Mouse (Mus musculus) heart, postnatal 0 days (tissue): ENCODE measurements around the gene Rhbdl1. TPM values are rescaled to one million over a fixed set of nuclear protein-coding genes. Genes with fewer than 3 reads are reported as not detected.

ENCODE experiments used
- ATAC-seq: fragments of 200-750 bp; cut with Nextera tagmentation; 2 replicates; pipeline ENCODE4 v1.8.0; 2017; ENCODE audit warnings: low read depth, moderate number of reproducible peaks, moderate library complexity; ENCODE audit not compliant: insufficient read depth
- DNase-seq: peaks from one replicate; pipeline ENCODE4 v3.0.0-alpha.2; 2016; ENCODE audit warnings: low spot score
- H3K27ac ChIP-seq: fragments of 300-500 bp; sonication (generic); 2 replicates; pipeline ENCODE4 v1.5.1; 2014; ENCODE audit warnings: low read depth, mild to moderate bottlenecking
- H3K27me3 ChIP-seq: fragments of 300-500 bp; sonication (generic); 2 replicates; pipeline ENCODE4 v1.6.1; 2014; ENCODE audit warnings: low read length, mixed read lengths; ENCODE audit not compliant: control insufficient read depth, insufficient read depth
- H3K36me3 ChIP-seq: fragments of 300-500 bp; sonication (generic); replicated peaks from 2 replicates; pipeline ENCODE4 v1.6.1; 2014; ENCODE audit warnings: low read length, mixed read lengths; ENCODE audit not compliant: control insufficient read depth, insufficient read depth
- H3K4me1 ChIP-seq: fragments of 300-500 bp; sonication (generic); 2 replicates; pipeline ENCODE4 v1.6.1; 2014; ENCODE audit warnings: antibody characterized with exemption; ENCODE audit not compliant: control insufficient read depth, insufficient read depth
- H3K4me2 ChIP-seq: fragments of 300-500 bp; sonication (generic); 2 replicates; pipeline ENCODE4 v1.6.1; 2014; ENCODE audit warnings: low read depth, mild to moderate bottlenecking, low read length, moderate library complexity
- H3K4me3 ChIP-seq: fragments of 300-500 bp; sonication (generic); 2 replicates; pipeline ENCODE4 v1.5.1; 2014; ENCODE audit warnings: low read depth, low read length
- H3K9ac ChIP-seq: fragments of 300-500 bp; sonication (generic); replicated peaks from 2 replicates; pipeline ENCODE4 v1.6.1; 2014; ENCODE audit warnings: low read depth, low read length, mixed read lengths
- H3K9me3 ChIP-seq: fragments of 300-500 bp; sonication (generic); replicated peaks from 2 replicates; pipeline ENCODE4 v1.6.1; 2016; ENCODE audit warnings: low read length; ENCODE audit not compliant: control insufficient read depth
- CTCF ChIP-seq: IDR thresholded peaks from 2 replicates; pipeline ENCODE4 v1.5.1; 2016; ENCODE audit warnings: antibody characterized with exemption, control low read depth, low read depth
- EP300 ChIP-seq: IDR thresholded peaks from 2 replicates; pipeline ENCODE4 v1.6.1; 2016; ENCODE audit warnings: antibody characterized with exemption, low read depth
- WGBS: fragments of 180-500 bp; shearing (Covaris S2); extraction: QIAGEN DNeasy Blood & Tissue Kit; methylation state at CpG from one replicate; pipeline ENCODE4 v1.1.7; 2014; 5-methylcytosine and 5-hydroxymethylcytosine counted together
- polyA plus RNA-seq: library from polyadenylated mRNA; unstranded; fragments of >200 nt; fragmentation: Nextera tagmentation; extraction: Ambion mirVana; gene quantifications from 2 replicates; pipeline ENCODE4 v1.2.1, GENCODE M21; 2015
- total RNA-seq: library from RNA; depleted of rRNA; stranded (reverse); fragments of >200 nt; gene quantifications from 2 replicates; pipeline ENCODE4 v1.2.3, GENCODE M21; 2014; ENCODE audit warnings: low replicate concordance

Rhbdl1 gene
- total and polyA plus RNA-seq, 2 experiments from 2014 or later: 2.2 to 2.3 TPM

DNA sequence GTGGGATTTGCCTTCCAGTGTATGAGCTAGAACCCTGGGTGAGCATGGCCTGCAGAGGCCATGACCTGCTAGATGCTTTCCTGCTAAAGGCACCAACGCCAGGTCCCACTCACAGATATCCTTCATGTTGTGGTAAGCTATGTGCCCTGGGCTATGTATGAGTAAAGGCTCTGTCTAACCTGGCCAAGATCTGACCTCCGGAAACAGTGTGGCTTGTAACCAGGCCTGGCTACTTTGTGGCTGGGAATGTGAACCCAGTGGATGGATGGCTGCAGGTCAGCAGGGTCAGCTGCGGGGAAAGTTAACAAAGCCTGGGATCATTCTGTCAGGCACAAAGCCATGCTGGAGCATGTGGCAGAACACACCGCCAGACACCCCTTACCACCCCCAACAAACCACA is 44.6 kb upstream of the Rhbdl1 start:
- no peak for ATAC-seq
- Histone ChIP-seq H3K4me1 (no peaks in the 10 kb centered on the region), H3K9me3 (no peaks in the 10 kb centered on the region), H3K4me3 (no peak overlapping the region), H3K27ac (no peak overlapping the region), H3K9ac (no peak overlapping the region), H3K4me2 (no peak overlapping the region), H3K36me3 (peaks cover 25% of the 10 kb centered on the region), H3K27me3 (no peaks in the 10 kb centered on the region)
- no peak for DNase-seq
- 66% methylated on average over 4 of the region's 4 CpGs for WGBS
- no peak for TF ChIP-seq EP300
- TF ChIP-seq CTCF: no peak

- no peak overlapping the region for H3K4me2 ChIP-seq
- no peaks in the 10 kb centered on the region for H3K27me3 ChIP-seq
- H3K4me1 ChIP-seq: peaks cover 5% of the 10 kb centered on the region; the same call in 1 of the 2 replicates
- TF ChIP-seq EP300: no peak
- no peak for TF ChIP-seq CTCF
- DNase-seq: no peak
- ATAC-seq: no peak
- WGBS: 25% methylated on average over 5 of the region's 5 CpGs
- H3K9me3 ChIP-seq: no peaks in the 10 kb centered on the region
- H3K4me3 ChIP-seq: no peak overlapping the region
- H3K36me3 ChIP-seq: peaks cover 25% of the 10 kb centered on the region
- H3K27ac ChIP-seq: no peak overlapping the region
- no peak overlapping the region for H3K9ac ChIP-seq
These were observed 44.0 kb upstream of the Rhbdl1 start for GRCm38 (mm10) chr17:25880913-25881641.

DNA sequence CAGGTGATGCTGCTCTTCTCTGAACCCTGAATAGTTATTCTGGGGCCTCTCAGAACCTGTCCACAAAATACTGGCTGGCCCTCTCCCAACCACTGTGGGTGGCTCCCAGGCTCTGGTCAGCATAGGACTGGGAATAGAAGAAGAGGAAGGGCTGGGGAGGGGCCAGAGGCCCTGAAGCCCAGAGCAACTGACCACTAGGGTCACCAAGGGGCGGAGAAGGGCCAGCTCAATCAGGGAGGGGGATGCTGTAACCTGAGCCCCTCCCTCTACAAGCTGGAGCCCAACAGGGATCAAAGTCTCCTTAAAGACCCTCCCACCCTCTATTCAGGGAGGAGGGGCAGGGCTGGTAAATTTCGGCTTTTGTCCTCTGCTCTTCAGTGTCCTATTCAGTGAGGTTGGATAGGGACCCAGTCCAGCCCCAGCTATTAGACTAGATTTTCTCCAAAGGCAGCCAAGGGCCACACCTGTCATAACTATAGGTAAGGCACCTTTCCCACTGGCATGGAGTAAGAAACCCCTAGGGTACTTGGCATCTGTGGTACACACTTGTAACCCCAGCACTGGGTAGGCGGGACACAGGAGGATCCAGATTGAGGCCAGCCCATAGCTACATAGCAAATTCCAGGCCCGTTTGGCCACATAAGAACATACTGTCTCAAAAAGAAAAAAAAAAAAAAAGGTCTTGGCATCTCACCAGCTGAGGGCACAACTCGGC is 43.3 kb upstream of the Rhbdl1 start, which contains the start of gene Wfikkn1:
Gene Wfikkn1 (minus strand): TSS at position 663 of the 715 bp plus-strand sequence.
- H3K9ac ChIP-seq: no peak within 1 kb of the TSS
- H3K4me2 ChIP-seq: no peak within 1 kb of the TSS
- peaks cover 25% of the 10 kb centered on the region for H3K36me3 ChIP-seq
- TF ChIP-seq EP300 (no peak), CTCF (no peak)
- DNase-seq (no peak), ATAC-seq (no peak)
- H3K27ac ChIP-seq: no peak within 1 kb of the TSS
- 65% methylated on average over 5 of the region's 5 CpGs for WGBS
- no peaks in the 10 kb centered on the region for H3K9me3 ChIP-seq
- no peaks in the 10 kb centered on the region for H3K27me3 ChIP-seq
- no peak within 1 kb of the TSS for H3K4me3 ChIP-seq
- peaks cover 10% of the 10 kb centered on the region; the same call in 1 of the 2 replicates for H3K4me1 ChIP-seq

- Histone ChIP-seq H3K4me1 (peaks cover 11% of the 10 kb centered on the region; the same call in 1 of the 2 replicates), H3K27me3 (no peaks in the 10 kb centered on the region), H3K36me3 (peaks cover 22% of the 10 kb centered on the region), H3K9me3 (no peaks in the 10 kb centered on the region), H3K9ac (no peak overlapping the region), H3K27ac (no peak overlapping the region), H3K4me2 (no peak overlapping the region), H3K4me3 (no peak overlapping the region)
- DNase-seq: no peak
- TF ChIP-seq CTCF (no peak), EP300 (no peak)
- WGBS: 86% methylated on average over 8 of the region's 8 CpGs
- ATAC-seq: no peak
These were observed 42.7 kb upstream of the Rhbdl1 start for GRCm38 (mm10) chr17:25879750-25880149.

- DNase-seq: no peak
- Histone ChIP-seq H3K27me3 (no peaks in the 10 kb centered on the region), H3K4me3 (no peak overlapping the region), H3K27ac (no peak overlapping the region), H3K9me3 (no peaks in the 10 kb centered on the region), H3K4me2 (no peak overlapping the region), H3K9ac (no peak overlapping the region), H3K4me1 (peaks cover 15% of the 10 kb centered on the region; the same call in 1 of the 2 replicates), H3K36me3 (peaks cover 18% of the 10 kb centered on the region)
- TF ChIP-seq CTCF (peak; percentile 27; the same call in 1 of the 2 replicates), EP300 (no peak)
- WGBS: 68% methylated on average over 4 of the region's 4 CpGs
- ATAC-seq: no peak
These were observed 42.2 kb upstream of the Rhbdl1 start for GRCm38 (mm10) chr17:25879261-25879660.
